Mouse (Mus musculus): ENCODE data around the gene Dzip1l.

GRCm38 (mm10) chr9:99645416-99645815 lies 16.1 kb downstream of the Dzip1l start:
- TF ChIP-seq POLR2A (IDR thresholded peaks at IDR 0.05; ENCODE audit: low read depth, low read length): no peak
- no peak for TF ChIP-seq CTCF (IDR thresholded peaks at IDR 0.05; ENCODE audit: extremely low read depth, insufficient read length, insufficient replicate concordance, low read depth, low read length)
